ENCODE assay signal across 13 mouse cellular contexts in the genomic region with DNA sequence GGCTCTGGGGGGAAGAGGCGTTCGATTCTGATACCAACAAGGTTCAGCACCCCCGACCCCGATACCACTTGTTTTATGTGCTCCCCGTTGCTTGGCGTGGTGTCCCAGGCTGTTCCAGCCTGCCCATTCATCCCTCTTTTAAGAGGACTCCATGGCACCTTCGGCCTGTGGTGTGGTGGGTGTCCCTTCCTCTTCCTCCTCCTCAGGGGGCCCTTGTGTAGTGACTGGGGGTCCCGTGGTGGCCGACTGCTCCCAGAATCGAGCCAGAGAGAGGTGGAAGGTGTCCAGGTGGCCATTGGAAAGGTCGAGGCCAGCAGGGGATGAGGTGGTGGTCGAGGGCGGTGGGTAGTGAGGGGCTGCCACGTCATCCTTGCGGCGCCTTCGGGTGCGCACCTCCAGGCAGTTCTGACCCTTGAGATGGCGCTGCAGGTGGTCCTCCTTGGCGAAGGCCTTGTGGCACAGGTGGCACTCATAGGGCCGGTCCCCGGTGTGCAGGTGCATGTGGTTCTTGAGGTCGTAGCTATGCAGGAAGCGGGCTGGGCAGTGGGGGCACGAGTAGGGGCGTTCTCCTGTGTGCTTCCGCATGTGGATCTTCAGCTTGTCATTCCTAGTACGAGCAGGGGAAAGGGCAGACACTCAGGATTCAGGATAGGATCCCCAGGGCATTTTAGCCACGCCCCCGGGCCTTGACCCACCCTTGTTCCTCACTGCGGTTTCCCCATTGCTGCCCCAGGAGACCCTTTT. TPM values are rescaled to one million over a fixed set of nuclear protein-coding genes. Genes with fewer than 3 reads are reported as not detected.
DNase-seq lines count a peak whose midpoint lies in the region; ATAC-seq and TF ChIP-seq lines count a peak whose summit lies in the region.
"Had no signal": no experiment of that assay in that cellular context is flagged by ENCODE, and none has a peak within 500 bp of the region (broad histone marks: within the 10 kb centered on the region; RNA-seq: fewer than 3 reads in every experiment).

No protein-coding gene starts in this region.

- TF ChIP-seq CTCF in kidney, adult 2 months (conservative IDR thresholded peaks at IDR 0.05; ENCODE audit: insufficient read depth, insufficient read length, low read depth, low read length): no peak

- peak; percentile 16 for DNase-seq in kidney, postnatal 14 days
- peak; percentile 64 for DNase-seq in R1 (ENCODE audit: low read depth, low spot score)
- no peak for DNase-seq in hindbrain, embryonic 14.5 days (ENCODE audit: low spot score)
- no peak for DNase-seq in urinary bladder, postnatal 25 days (ENCODE audit: low spot score)
- no peak for DNase-seq in urinary bladder, adult 18-20 months (ENCODE audit: low spot score in 2 of 2)
- DNase-seq in kidney, adult 2 months: no peak
- DNase-seq: cerebellum, adult 18-20 months; kidney, postnatal 25 days; right cerebral cortex, postnatal 4 days had no signal

- peaks cover 24% of the 10 kb centered on the region for H3K36me3 ChIP-seq in kidney, embryonic 15.5 days
- H3K36me3 ChIP-seq in hindbrain, embryonic 14.5 days (replicated peaks; ENCODE audit: control insufficient read depth, insufficient read depth): no peaks in the 10 kb centered on the region
- H3K36me3 ChIP-seq in stomach, embryonic 14.5 days (ENCODE audit: control insufficient read depth, insufficient read depth, low read length): no peaks in the 10 kb centered on the region; the same call in 1 of the 2 replicates
- 0 out of 2 replicates have a peak, but pooled peaks cover 1% of the 10 kb centered on the region for H3K36me3 ChIP-seq in kidney, adult 2 months (ENCODE audit: control insufficient read depth, insufficient read depth, low read length)

- 88% methylated on average over 31 of the region's 31 CpGs for WGBS in kidney, embryonic 15.5 days
- WGBS in hindbrain, embryonic 14.5 days: 85% methylated on average over 31 of the region's 31 CpGs
- WGBS in stomach, embryonic 14.5 days: 86% methylated on average over 31 of the region's 31 CpGs
- 84% methylated on average over 31 of the region's 31 CpGs for WGBS in kidney, adult 2 months

- H3K9me3 ChIP-seq in kidney, embryonic 15.5 days (replicated peaks): no peaks in the 10 kb centered on the region
- H3K9me3 ChIP-seq in hindbrain, embryonic 14.5 days (ENCODE audit: control insufficient read depth, low read length): no peaks in the 10 kb centered on the region
- H3K9me3 ChIP-seq in stomach, embryonic 14.5 days (ENCODE audit: control insufficient read depth, low read depth, low read length): no peaks in the 10 kb centered on the region

- peaks cover 25% of the 10 kb centered on the region for H3K4me1 ChIP-seq in kidney, embryonic 15.5 days
- peaks cover 14% of the 10 kb centered on the region for H3K4me1 ChIP-seq in hindbrain, embryonic 14.5 days (replicated peaks; ENCODE audit: control insufficient read depth, insufficient read depth, low read length)
- peaks cover 13% of the 10 kb centered on the region for H3K4me1 ChIP-seq in stomach, embryonic 14.5 days (ENCODE audit: control insufficient read depth, insufficient read depth, low read length)
- H3K4me1 ChIP-seq in kidney, adult 2 months (ENCODE audit: control insufficient read depth, insufficient read depth, low read length): peaks cover 6% of the 10 kb centered on the region; the same call in 1 of the 2 replicates

- H3K27ac ChIP-seq in kidney, embryonic 15.5 days: no peak overlapping the region
- no peak overlapping the region for H3K27ac ChIP-seq in hindbrain, embryonic 14.5 days
- H3K27ac ChIP-seq in stomach, embryonic 14.5 days (ENCODE audit: low read length): peak overlapping the region; percentile 66; the same call in 1 of the 2 replicates
- H3K27ac ChIP-seq in kidney, adult 2 months (ENCODE audit: insufficient read depth, low read depth, low read length): no peak overlapping the region

- H3K4me2 ChIP-seq in kidney, embryonic 15.5 days: no peak overlapping the region
- H3K4me2 ChIP-seq in hindbrain, embryonic 14.5 days (replicated peaks): peak overlapping the region; percentile 85
- no peak overlapping the region for H3K4me2 ChIP-seq in stomach, embryonic 14.5 days (replicated peaks; ENCODE audit: low read depth, low read length)

- H3K9ac ChIP-seq in kidney, embryonic 15.5 days: no peak overlapping the region
- peak overlapping the region; percentile 78; the same call in 1 of the 2 replicates for H3K9ac ChIP-seq in hindbrain, embryonic 14.5 days
- no peak overlapping the region for H3K9ac ChIP-seq in stomach, embryonic 14.5 days (replicated peaks; ENCODE audit: low read depth, low read length)

- H3K27me3 ChIP-seq in kidney, embryonic 15.5 days: no peaks in the 10 kb centered on the region
- no peaks in the 10 kb centered on the region for H3K27me3 ChIP-seq in hindbrain, embryonic 14.5 days (ENCODE audit: control insufficient read depth, insufficient read depth, low read length)
- no peaks in the 10 kb centered on the region for H3K27me3 ChIP-seq in stomach, embryonic 14.5 days (ENCODE audit: control insufficient read depth, insufficient read depth, low read length)
- H3K27me3 ChIP-seq in kidney, adult 2 months (replicated peaks; ENCODE audit: control insufficient read depth, insufficient read depth, low read length): no peaks in the 10 kb centered on the region

- ATAC-seq in kidney, embryonic 15.5 days (replicated peaks; ENCODE audit: low FRiP score): no peak
- ATAC-seq in hindbrain, embryonic 14.5 days (ENCODE audit: low FRiP score): no peak
- ATAC-seq in stomach, embryonic 14.5 days (ENCODE audit: insufficient number of reproducible peaks, insufficient read depth, low FRiP score, low read depth): no peak

- no peak overlapping the region for H3K4me3 ChIP-seq in kidney, embryonic 15.5 days (replicated peaks)
- no peak overlapping the region for H3K4me3 ChIP-seq in hindbrain, embryonic 14.5 days (replicated peaks; ENCODE audit: low read length)
- H3K4me3 ChIP-seq in stomach, embryonic 14.5 days (ENCODE audit: low read depth, low read length): no peak overlapping the region
- no peak overlapping the region for H3K4me3 ChIP-seq in kidney, adult 2 months (ENCODE audit: insufficient read depth, low read depth, low read length)

- TF ChIP-seq POLR2A in kidney, adult 2 months (IDR thresholded peaks at IDR 0.05; ENCODE audit: low read depth, low read length): no peak

RNA-seq across cellular contexts. Expression of a gene that starts 14.5 kb away (rescaled TPM):
- 1.9 and 2.5 TPM in 2 replicates for polyA plus RNA-seq in kidney, embryonic 15.5 days (2015; fragmentation: Nextera tagmentation; extraction: Ambion mirVana)
- polyA plus RNA-seq in hindbrain, embryonic 14.5 days (2014; fragmentation: Nextera tagmentation; extraction: Ambion mirVana): 0.43 and 1.1 TPM in 2 replicates
- 0.11 and 0.55 TPM in 2 replicates for polyA plus RNA-seq in stomach, embryonic 14.5 days (2014; fragmentation: Nextera tagmentation; extraction: Ambion mirVana)
- polyA plus RNA-seq in kidney, adult 2 months (2012; rRNA removed): 1.8 and 2.2 TPM in 2 replicates
- polyA plus RNA-seq: liver, embryonic 11.5 days had no signal

RNA-seq across cellular contexts. Expression of a gene that starts 15.0 kb away (rescaled TPM):
- 2.4 and 3.7 TPM in 2 replicates for polyA plus RNA-seq in kidney, embryonic 15.5 days (2015; fragmentation: Nextera tagmentation; extraction: Ambion mirVana)
- 0.46 and 1.1 TPM in 2 replicates for polyA plus RNA-seq in hindbrain, embryonic 14.5 days (2014; fragmentation: Nextera tagmentation; extraction: Ambion mirVana)
- 4.5 and 5.7 TPM in 2 replicates for polyA plus RNA-seq in stomach, embryonic 14.5 days (2014; fragmentation: Nextera tagmentation; extraction: Ambion mirVana)
- 54.3 and 58.8 TPM in 2 replicates for polyA plus RNA-seq in kidney, adult 2 months (2012; rRNA removed)

RNA-seq across cellular contexts. Expression of a gene that starts 17.8 kb away (rescaled TPM):
- polyA plus RNA-seq in kidney, embryonic 15.5 days (2015; fragmentation: Nextera tagmentation; extraction: Ambion mirVana): 0.34 and 0.35 TPM in 2 replicates
- polyA plus RNA-seq in hindbrain, embryonic 14.5 days (2014; fragmentation: Nextera tagmentation; extraction: Ambion mirVana): 0.12 and 0.21 TPM in 2 replicates
- 0.18 and 0.42 TPM in 2 replicates for polyA plus RNA-seq in stomach, embryonic 14.5 days (2014; fragmentation: Nextera tagmentation; extraction: Ambion mirVana)
- 0.38 and 0.41 TPM in 2 replicates for polyA plus RNA-seq in kidney, adult 2 months (2012; rRNA removed)

RNA-seq across cellular contexts. Expression of a gene that starts 23.0 kb away (rescaled TPM):
- 0.14 TPM in 1 of 2 replicates, not detected in the other for polyA plus RNA-seq in kidney, embryonic 15.5 days (2015; fragmentation: Nextera tagmentation; extraction: Ambion mirVana)
- polyA plus RNA-seq in hindbrain, embryonic 14.5 days (2014; fragmentation: Nextera tagmentation; extraction: Ambion mirVana): not detected in 2 replicates
- 0.55 TPM in 1 of 2 replicates, not detected in the other for polyA plus RNA-seq in stomach, embryonic 14.5 days (2014; fragmentation: Nextera tagmentation; extraction: Ambion mirVana)
- polyA plus RNA-seq in kidney, adult 2 months (2012; rRNA removed): 0.15 TPM in 1 of 2 replicates, not detected in the other
- polyA plus RNA-seq: gonadal fat pad, adult 2 months; liver, embryonic 11.5 days had no signal

RNA-seq across cellular contexts. Expression of a gene that starts 29.8 kb away (rescaled TPM):
- 73.4 and 84.3 TPM in 2 replicates for polyA plus RNA-seq in kidney, embryonic 15.5 days (2015; fragmentation: Nextera tagmentation; extraction: Ambion mirVana)
- 40.8 and 44.0 TPM in 2 replicates for polyA plus RNA-seq in hindbrain, embryonic 14.5 days (2014; fragmentation: Nextera tagmentation; extraction: Ambion mirVana)
- polyA plus RNA-seq in stomach, embryonic 14.5 days (2014; fragmentation: Nextera tagmentation; extraction: Ambion mirVana): 27.9 and 28.5 TPM in 2 replicates
- polyA plus RNA-seq in kidney, adult 2 months (2012; rRNA removed): 95.1 and 111 TPM in 2 replicates

Comparison
In these comparisons a context has a peak if more than half of its experiments do, and no peak if none do; other contexts are left out.
1. DNase-seq: peak in kidney, postnatal 14 days (single experiment) and R1 (single experiment); none in hindbrain, embryonic 14.5 days (single experiment), urinary bladder, postnatal 25 days (single experiment), urinary bladder, adult 18-20 months (0 of 2) and kidney, adult 2 months (single experiment).